Mouse (Mus musculus) MEL (cell line): ENCODE measurements around the gene Adgrv1. TPM values are rescaled to one million over a fixed set of nuclear protein-coding genes. Genes with fewer than 3 reads are reported as not detected.

Source experiments
- DNase-seq: peaks from one replicate; pipeline ENCODE4 v3.0.0; 2011; ENCODE audit warnings: low read depth, low spot score
- H3K27ac ChIP-seq: 2 replicates; pipeline ENCODE4 v1.5.1; 2012; ENCODE audit warnings: low read depth, mild to moderate bottlenecking, control low read depth, low read length, moderate library complexity; ENCODE audit not compliant: control insufficient read depth
- H3K27me3 ChIP-seq, 2 experiments: fragments of 150-350 bp in 1 of 2; sonication (generic) in 1 of 2; 2 replicates each; pipeline ENCODE4 v1.6.1; 2012; ENCODE audit warnings: low read length in 2 of 2, mild to moderate bottlenecking in 2 of 2, improper control_type of control experiment in 1 of 2, moderate library complexity in 1 of 2; ENCODE audit not compliant: insufficient read depth in 2 of 2, control insufficient read depth in 1 of 2
- H3K36me3 ChIP-seq, 2 experiments: 2 replicates each; pipeline ENCODE4 v1.6.1; 2012 to 2014; ENCODE audit warnings: low read length in 2 of 2, improper control_type of control experiment in 1 of 2, inconsistent platforms in 1 of 2, mild to moderate bottlenecking in 1 of 2; ENCODE audit not compliant: insufficient read depth in 2 of 2, control insufficient read depth in 1 of 2
- H3K4me1 ChIP-seq, 2 experiments: fragments of 150-350 bp in 1 of 2; sonication (generic) in 1 of 2; 2 replicates each; pipeline ENCODE4 v1.6.1; 2012; ENCODE audit warnings: low read length in 2 of 2, improper control_type of control experiment in 1 of 2, mild to moderate bottlenecking in 1 of 2; ENCODE audit not compliant: insufficient read depth in 2 of 2, control insufficient read depth in 1 of 2
- H3K4me3 ChIP-seq, 2 experiments: fragments of 150-350 bp in 1 of 2; sonication (generic) in 1 of 2; 2 replicates each; pipeline ENCODE4 v1.5.1; 2012; ENCODE audit warnings: low read depth in 2 of 2, low read length in 2 of 2, mild to moderate bottlenecking in 2 of 2, moderate library complexity in 2 of 2, control low read depth in 1 of 2, improper control_type of control experiment in 1 of 2; ENCODE audit not compliant: control insufficient read depth in 1 of 2, insufficient read depth in 1 of 2
- H3K79me2 ChIP-seq: 2 replicates; pipeline ENCODE4 v1.6.1; 2012; ENCODE audit warnings: mild to moderate bottlenecking, low read length, moderate library complexity; ENCODE audit not compliant: control insufficient read depth, poor library complexity, insufficient read depth
- H3K9ac ChIP-seq: 2 replicates; pipeline ENCODE4 v1.6.1; 2012; ENCODE audit warnings: low read depth, mild to moderate bottlenecking, control low read depth, low read length, moderate library complexity; ENCODE audit not compliant: control insufficient read depth, poor library complexity, severe bottlenecking
- H3K9me3 ChIP-seq: fragments of 150-350 bp; sonication (generic); replicated peaks from 2 replicates; pipeline ENCODE4 v1.6.1; 2012; ENCODE audit warnings: mild to moderate bottlenecking, low read length, improper control_type of control experiment, moderate library complexity; ENCODE audit not compliant: insufficient read depth
- CHD2 ChIP-seq: IDR thresholded peaks from 2 replicates; pipeline ENCODE4 v1.6.1; 2011; ENCODE audit warnings: low read length, improper control_type of control experiment
- CTCF ChIP-seq, 3 experiments: IDR thresholded peaks in 2 of 3; conservative IDR thresholded peaks in 1 of 3; 2 replicates each; pipeline ENCODE4 v1.5.1; 2011 to 2012; ENCODE audit warnings: low read length in 3 of 3, low read depth in 2 of 3, mild to moderate bottlenecking in 2 of 3, improper control_type of control experiment in 1 of 3, inconsistent platforms in 1 of 3, mixed read lengths in 1 of 3, moderate library complexity in 1 of 3; ENCODE audit not compliant: control insufficient read depth in 1 of 3, insufficient read depth in 1 of 3, poor library complexity in 1 of 3, severe bottlenecking in 1 of 3
- EP300 ChIP-seq, 2 experiments: IDR thresholded peaks; 2 replicates each; pipeline ENCODE4 v1.6.1; 2011; ENCODE audit warnings: improper control_type of control experiment in 2 of 2, low read length in 2 of 2, low read depth in 1 of 2, mild to moderate bottlenecking in 1 of 2
- GATA1 ChIP-seq: IDR thresholded peaks from 2 replicates; pipeline ENCODE4 v1.6.1; 2011; ENCODE audit warnings: low read depth, low read length, improper control_type of control experiment
- JUND ChIP-seq: IDR thresholded peaks from 2 replicates; pipeline ENCODE4 v1.6.1; 2011; ENCODE audit warnings: low read depth, mild to moderate bottlenecking, improper control_type of control experiment, low read length
- MXI1 ChIP-seq: IDR thresholded peaks from 2 replicates; pipeline ENCODE4 v1.6.1; 2011; ENCODE audit warnings: mild to moderate bottlenecking, low read depth, low read length, improper control_type of control experiment
- MYB ChIP-seq: IDR thresholded peaks from 2 replicates; pipeline ENCODE4 v1.6.1; 2011; ENCODE audit warnings: mild to moderate bottlenecking, low read depth, low read length, improper control_type of control experiment
- POLR2AphosphoS2 ChIP-seq: IDR thresholded peaks from 2 replicates; pipeline ENCODE4 v1.6.1; 2011; ENCODE audit warnings: low read length, improper control_type of control experiment
- RAD21 ChIP-seq: IDR thresholded peaks from 2 replicates; pipeline ENCODE4 v1.6.1; 2011; ENCODE audit warnings: mild to moderate bottlenecking, low read depth, low read length, improper control_type of control experiment
- TBP ChIP-seq: IDR thresholded peaks from 2 replicates; pipeline ENCODE4 v1.8.0; 2011; ENCODE audit warnings: low read depth, low read length, improper control_type of control experiment
- USF2 ChIP-seq, 2 experiments: IDR thresholded peaks; 2 replicates each; pipeline ENCODE4 v1.6.1; 2011 to 2012; ENCODE audit warnings: improper control_type of control experiment in 2 of 2, low read length in 2 of 2, borderline replicate concordance in 1 of 2, inconsistent platforms in 1 of 2, low read depth in 1 of 2, mild to moderate bottlenecking in 1 of 2; ENCODE audit not compliant: insufficient read depth in 1 of 2
- ZC3H11A ChIP-seq: IDR thresholded peaks from 2 replicates; pipeline ENCODE4 v1.6.1; 2012; ENCODE audit warnings: low read depth, mild to moderate bottlenecking, inconsistent platforms, low read length, improper control_type of control experiment
- ZKSCAN1 ChIP-seq: IDR thresholded peaks from 2 replicates; pipeline ENCODE4 v1.6.1; 2012; ENCODE audit warnings: low read depth, mild to moderate bottlenecking, inconsistent platforms, low read length, improper control_type of control experiment, moderate library complexity
- ZMIZ1 ChIP-seq: IDR thresholded peaks from 2 replicates; pipeline ENCODE4 v1.6.1; 2012; ENCODE audit warnings: low read depth, mild to moderate bottlenecking, inconsistent platforms, low read length, improper control_type of control experiment, moderate library complexity
- ZNF384 ChIP-seq: IDR thresholded peaks from 2 replicates; pipeline ENCODE4 v1.6.1; 2012; ENCODE audit warnings: low read depth, mild to moderate bottlenecking, inconsistent platforms, low read length, improper control_type of control experiment
- polyA plus RNA-seq, 2 experiments: library from polyadenylated mRNA; stranded (reverse) in 1 of 2; unstranded in 1 of 2; fragments of >175 nt in 1 of 2; fragments of >200 nt in 1 of 2; gene quantifications; 2 replicates each; pipeline versions ENCODE4 v1.2.1 to v1.2.4; 2012; ENCODE audit warnings: low replicate concordance in 2 of 2, low read depth in 1 of 2; ENCODE audit not compliant: insufficient read length in 2 of 2, insufficient read depth in 1 of 2, missing spikeins in 1 of 2
- total RNA-seq: library from RNA; depleted of rRNA; stranded (reverse); fragments of 300-350 nt; gene quantifications from 2 replicates; pipeline ENCODE4 v1.2.3, GENCODE M21; 2012

The Adgrv1 gene
- total and polyA plus RNA-seq, 3 experiments = 5.6 to 5.8 TPM; not detected in 1

- H3K79me2 ChIP-seq = no peaks in the 10 kb centered on the region
These were observed 338.8 kb downstream of the Adgrv1 start for GRCm38 (mm10) chr13:81294106-81294505.

GRCm38 (mm10) chr13:81282193-81282592 is 350.8 kb downstream of the Adgrv1 start:
- no peak overlapping the region for H3K27ac ChIP-seq
- no peaks in the 10 kb centered on the region for H3K36me3 ChIP-seq
- H3K4me1 ChIP-seq = no peaks in the 10 kb centered on the region
- no peak overlapping the region for H3K9ac ChIP-seq
- no peaks in the 10 kb centered on the region for H3K79me2 ChIP-seq
- H3K9me3 ChIP-seq = no peaks in the 10 kb centered on the region
- H3K27me3 ChIP-seq = no peaks in the 10 kb centered on the region
- DNase-seq = no peak
- TF ChIP-seq CHD2 (no peak), POLR2AphosphoS2 (no peak), ZKSCAN1 (no peak), EP300 (IDR thresholded peaks at IDR 0.05; ENCODE audit: low read depth in 1 of 2, low read length in 2 of 2) (no peak), RAD21 (no peak), JUND (no peak), ZMIZ1 (no peak), MYB (no peak), ZC3H11A (no peak), CTCF (IDR thresholded peaks at IDR 0.05 in 2 of 3, conservative IDR thresholded peaks at IDR 0.05 in 1 of 3; ENCODE audit: control insufficient read depth in 1 of 3, insufficient read depth in 1 of 3, low read depth in 2 of 3, low read length in 3 of 3, poor library complexity in 1 of 3, severe bottlenecking in 1 of 3) (no peak)
- H3K4me3 ChIP-seq = no peak overlapping the region

More at GRCm38 (mm10) chr13:81294106-81294505, 338.8 kb downstream of the Adgrv1 start:
- Histone ChIP-seq H3K4me3 (no peak overlapping the region), H3K9ac (no peak overlapping the region), H3K36me3 (no peaks in the 10 kb centered on the region), H3K27me3 (no peaks in the 10 kb centered on the region), H3K27ac (no peak overlapping the region), H3K9me3 (no peaks in the 10 kb centered on the region), H3K4me1 (no peaks in the 10 kb centered on the region)
- DNase-seq = peak; percentile 36
- no peak for TF ChIP-seq GATA1
- TF ChIP-seq EP300 (IDR thresholded peaks at IDR 0.05; ENCODE audit: low read depth in 1 of 2, low read length in 2 of 2) = no peak
- TF ChIP-seq RAD21 = no peak
- TF ChIP-seq ZC3H11A = no peak
- TF ChIP-seq ZNF384 = no peak
- TF ChIP-seq TBP = no peak
- no peak for TF ChIP-seq USF2 (IDR thresholded peaks at IDR 0.05; ENCODE audit: borderline replicate concordance in 1 of 2, insufficient read depth in 1 of 2, low read depth in 1 of 2, low read length in 2 of 2)
- no peak for TF ChIP-seq ZMIZ1
- TF ChIP-seq MXI1 = no peak
